Mouse (Mus musculus) midbrain, postnatal 0 days (tissue): Measurements from ENCODE around the gene Vti1a. TPM values are rescaled to one million over a fixed set of nuclear protein-coding genes. Genes with fewer than 3 reads are reported as not detected.

Source experiments
- ATAC-seq: fragments of 200-750 bp; cut with Nextera tagmentation; 2 replicates; pipeline ENCODE4 v1.8.0; 2017; ENCODE audit warnings: moderate number of reproducible peaks, mild to moderate bottlenecking, moderate TSS enrichment, moderate library complexity; ENCODE audit not compliant: low FRiP score
- DNase-seq: peaks from one replicate; pipeline ENCODE4 v3.0.0-alpha.2; 2015; ENCODE audit warnings: low spot score
- H3K27ac ChIP-seq: fragments of 300-500 bp; sonication (generic); 2 replicates; pipeline ENCODE4 v1.5.1; 2014; ENCODE audit warnings: low read depth, mild to moderate bottlenecking, low read length, mixed read lengths
- H3K27me3 ChIP-seq: fragments of 300-500 bp; sonication (generic); 2 replicates; pipeline ENCODE4 v1.6.1; 2014; ENCODE audit warnings: low read length, control low read depth, mixed read lengths; ENCODE audit not compliant: insufficient read depth
- H3K36me3 ChIP-seq: fragments of 300-500 bp; sonication (generic); 2 replicates; pipeline ENCODE4 v1.6.1; 2014; ENCODE audit warnings: low read length, control low read depth, mixed read lengths; ENCODE audit not compliant: insufficient read depth
- H3K4me1 ChIP-seq: fragments of 300-500 bp; sonication (generic); 2 replicates; pipeline ENCODE4 v1.6.1; 2014; ENCODE audit warnings: mild to moderate bottlenecking, control low read depth, antibody characterized with exemption, low read length, mixed read lengths; ENCODE audit not compliant: insufficient read depth
- H3K4me2 ChIP-seq: fragments of 300-500 bp; sonication (generic); 2 replicates; pipeline ENCODE4 v1.6.1; 2014; ENCODE audit warnings: low read depth, mild to moderate bottlenecking, low read length, mixed read lengths; ENCODE audit not compliant: poor library complexity, severe bottlenecking
- H3K4me3 ChIP-seq: fragments of 300-500 bp; sonication (generic); 2 replicates; pipeline ENCODE4 v1.5.1; 2014; ENCODE audit warnings: low read depth, mild to moderate bottlenecking, low read length, moderate library complexity
- H3K9ac ChIP-seq: fragments of 300-500 bp; sonication (generic); replicated peaks from 2 replicates; pipeline ENCODE4 v1.6.1; 2014; ENCODE audit warnings: mild to moderate bottlenecking, low read length, moderate library complexity, mixed read lengths; ENCODE audit not compliant: poor library complexity, severe bottlenecking
- H3K9me3 ChIP-seq: fragments of 300-500 bp; sonication (generic); 2 replicates; pipeline ENCODE4 v1.6.1; 2016; ENCODE audit warnings: low read length, control low read depth
- CTCF ChIP-seq: IDR thresholded peaks from 2 replicates; pipeline ENCODE4 v1.5.1; 2016; ENCODE audit warnings: antibody characterized with exemption, mild to moderate bottlenecking
- WGBS: fragments of 180-500 bp; shearing (Covaris S2); extraction: QIAGEN DNeasy Blood & Tissue Kit; methylation state at CpG from one replicate; pipeline ENCODE4 v1.1.7; 2014; 5-methylcytosine and 5-hydroxymethylcytosine counted together
- polyA plus RNA-seq: library from polyadenylated mRNA; unstranded; fragments of >200 nt; fragmentation: Nextera tagmentation; extraction: Ambion mirVana; gene quantifications from 2 replicates; pipeline ENCODE4 v1.2.1, GENCODE M21; 2015
- total RNA-seq: library from RNA; depleted of rRNA; stranded (reverse); fragments of >200 nt; gene quantifications from 2 replicates; pipeline ENCODE4 v1.2.3, GENCODE M21; 2014

Gene Vti1a
- total and polyA plus RNA-seq, 2 experiments from 2014 or later: 34.2 to 43.2 TPM

DNA sequence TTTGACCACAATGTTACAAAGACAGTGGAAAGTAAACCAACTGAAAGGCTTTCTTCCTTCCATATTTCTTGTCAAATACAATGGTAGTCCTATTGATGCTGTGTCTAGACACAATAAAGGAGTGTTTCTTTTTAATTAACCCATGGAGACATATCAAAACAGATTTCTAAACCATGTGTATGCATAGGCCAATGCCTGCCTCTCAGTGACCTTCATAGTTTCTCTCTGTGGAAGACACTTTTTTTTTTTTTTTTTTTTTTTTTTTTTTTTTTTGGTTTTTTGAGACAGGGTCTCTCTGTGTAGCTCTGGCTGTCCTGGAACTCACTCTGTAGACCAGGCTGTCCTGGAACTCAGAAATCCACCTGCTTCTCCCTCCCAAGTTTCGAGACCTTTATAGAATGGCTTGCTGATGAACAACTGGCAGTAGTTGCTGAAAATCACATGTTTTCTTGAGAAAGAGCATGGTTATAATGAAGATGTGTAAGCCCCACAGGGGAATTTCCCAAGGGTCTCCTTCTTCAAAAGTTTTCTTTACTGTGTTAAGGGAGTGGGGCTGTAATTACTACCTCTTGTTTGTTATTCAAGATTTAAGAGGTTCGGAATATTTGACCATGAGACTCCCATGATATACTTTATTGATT is 23.8 kb upstream of the Vti1a start:
- no peaks in the 10 kb centered on the region for H3K9me3 ChIP-seq
- no peak overlapping the region for H3K9ac ChIP-seq
- H3K27ac ChIP-seq: no peak overlapping the region
- no peaks in the 10 kb centered on the region for H3K4me1 ChIP-seq
- DNase-seq (no peak), ATAC-seq (no peak)
- H3K4me2 ChIP-seq: no peak overlapping the region
- peaks cover 15% of the 10 kb centered on the region for H3K36me3 ChIP-seq
- no peaks in the 10 kb centered on the region for H3K27me3 ChIP-seq
- no peak for TF ChIP-seq CTCF
- 92% methylated on average over 2 of the region's 2 CpGs for WGBS
- H3K4me3 ChIP-seq: no peak overlapping the region

DNA sequence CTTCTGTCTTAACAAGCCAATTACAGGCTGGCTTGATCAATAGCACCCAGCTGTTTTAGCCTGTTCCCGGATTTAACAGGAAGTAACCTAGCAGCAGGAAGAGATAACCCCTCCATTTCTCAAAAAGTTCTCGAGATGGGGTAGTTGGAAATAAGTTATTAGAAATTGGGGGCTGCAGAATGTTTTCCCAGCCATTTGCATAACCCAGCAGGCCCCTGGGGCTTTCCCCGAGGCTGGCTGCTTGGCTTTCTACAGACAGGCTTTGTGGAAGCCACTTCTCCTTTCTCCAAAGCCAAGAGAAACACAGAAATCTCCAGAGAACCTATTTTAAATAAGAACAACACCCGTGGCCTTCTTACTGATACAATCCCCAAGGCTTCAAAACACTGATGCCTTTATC is 22.9 kb upstream of the Vti1a start:
- Histone ChIP-seq H3K27me3 (no peaks in the 10 kb centered on the region), H3K9me3 (no peaks in the 10 kb centered on the region), H3K36me3 (peaks cover 15% of the 10 kb centered on the region), H3K4me3 (no peak overlapping the region), H3K4me1 (no peaks in the 10 kb centered on the region), H3K27ac (no peak overlapping the region), H3K9ac (no peak overlapping the region), H3K4me2 (no peak overlapping the region)
- no peak for TF ChIP-seq CTCF
- WGBS: 24% methylated on average over 4 of the region's 4 CpGs
- ATAC-seq: no peak
- no peak for DNase-seq

DNA sequence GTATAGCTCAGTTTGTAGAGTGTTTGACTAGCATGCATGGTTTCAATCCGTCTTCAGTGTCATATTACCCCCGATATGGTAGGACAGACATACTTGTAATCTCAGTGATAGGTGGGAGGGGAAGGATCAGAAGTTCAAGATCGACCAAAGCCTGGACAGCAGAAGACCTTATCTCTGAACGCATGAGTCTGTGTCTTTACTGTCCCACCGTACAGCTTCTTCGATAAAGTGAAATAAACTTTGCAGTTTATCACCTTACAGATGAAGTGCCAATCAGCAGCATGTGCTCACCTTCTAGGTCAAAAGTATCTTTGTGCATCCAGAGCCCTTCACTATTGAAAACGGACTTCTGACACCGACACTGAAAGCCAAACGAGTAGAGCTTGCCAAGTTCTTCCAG is 21.0 kb upstream of the Vti1a start:
- peaks cover 15% of the 10 kb centered on the region for H3K36me3 ChIP-seq
- H3K4me1 ChIP-seq: no peaks in the 10 kb centered on the region

DNA sequence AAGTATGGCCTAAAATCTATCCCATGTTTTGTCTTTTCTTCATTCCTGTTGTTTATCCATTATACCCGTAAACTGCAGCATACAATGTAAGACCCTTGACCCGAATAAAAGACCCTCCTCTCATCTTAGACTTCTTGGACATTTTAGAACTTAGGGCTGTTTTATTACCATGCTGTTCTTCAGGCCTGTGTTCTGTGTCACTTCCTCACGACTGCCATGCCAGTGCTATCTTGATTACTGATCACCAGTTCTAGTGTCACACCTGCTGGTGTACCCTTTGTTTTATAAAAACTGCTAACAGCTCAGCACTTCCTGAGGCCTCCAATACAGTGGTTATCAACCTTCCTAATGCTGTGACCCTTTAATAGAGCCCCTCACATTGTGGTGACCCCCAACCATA is 20.5 kb upstream of the Vti1a start:
- H3K9me3 ChIP-seq: no peaks in the 10 kb centered on the region
- WGBS: 97% methylated on average over 3 of the region's 3 CpGs
- H3K27me3 ChIP-seq: no peaks in the 10 kb centered on the region
- H3K9ac ChIP-seq: no peak overlapping the region
- no peak overlapping the region for H3K27ac ChIP-seq
- no peak for TF ChIP-seq CTCF
- H3K4me2 ChIP-seq: no peak overlapping the region
- H3K36me3 ChIP-seq: peaks cover 18% of the 10 kb centered on the region
- ATAC-seq (no peak), DNase-seq (no peak)
- H3K4me1 ChIP-seq: no peaks in the 10 kb centered on the region
- no peak overlapping the region for H3K4me3 ChIP-seq

More for the DNA sequence above, 21.0 kb upstream of the Vti1a start:
- ATAC-seq: no peak
- Histone ChIP-seq H3K9ac (no peak overlapping the region), H3K27ac (no peak overlapping the region; the same call in 1 of the 2 replicates), H3K9me3 (no peaks in the 10 kb centered on the region), H3K4me2 (no peak overlapping the region), H3K4me3 (no peak overlapping the region), H3K27me3 (no peaks in the 10 kb centered on the region)
- WGBS: 95% methylated on average over 9 of the region's 9 CpGs
- DNase-seq: no peak
- TF ChIP-seq CTCF: no peak

DNA sequence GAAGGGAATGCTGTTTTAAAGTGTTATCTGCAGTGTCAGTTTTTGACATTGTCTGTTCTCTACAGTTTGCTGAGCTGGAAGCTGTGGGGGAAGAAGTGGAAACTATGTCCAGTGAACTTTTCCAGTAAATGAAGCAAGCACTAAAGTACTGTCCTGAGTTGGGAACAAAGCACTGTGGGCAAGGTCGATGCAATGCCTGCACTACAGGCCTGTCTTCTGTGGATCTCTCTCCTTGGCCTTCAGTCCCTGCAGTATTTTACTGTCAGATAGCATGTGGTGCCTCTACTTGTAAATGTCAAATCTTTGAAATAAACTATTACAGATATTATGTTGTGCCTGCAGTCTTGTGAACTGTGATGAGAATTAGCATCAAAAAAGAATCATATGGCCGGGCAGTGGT is 19.8 kb upstream of the Vti1a start:
- no peaks in the 10 kb centered on the region for H3K4me1 ChIP-seq
- H3K9me3 ChIP-seq: no peaks in the 10 kb centered on the region
- H3K36me3 ChIP-seq: peaks cover 24% of the 10 kb centered on the region
- TF ChIP-seq CTCF: no peak
- ATAC-seq: no peak
- H3K4me3 ChIP-seq: no peak overlapping the region
- H3K27ac ChIP-seq: no peak overlapping the region
- no peak overlapping the region for H3K9ac ChIP-seq
- whole genome bisulfite sequencing: 97% methylated on average over 2 of the region's 2 CpGs
- H3K4me2 ChIP-seq: no peak overlapping the region
- no peaks in the 10 kb centered on the region for H3K27me3 ChIP-seq
- no peak for DNase-seq

DNA sequence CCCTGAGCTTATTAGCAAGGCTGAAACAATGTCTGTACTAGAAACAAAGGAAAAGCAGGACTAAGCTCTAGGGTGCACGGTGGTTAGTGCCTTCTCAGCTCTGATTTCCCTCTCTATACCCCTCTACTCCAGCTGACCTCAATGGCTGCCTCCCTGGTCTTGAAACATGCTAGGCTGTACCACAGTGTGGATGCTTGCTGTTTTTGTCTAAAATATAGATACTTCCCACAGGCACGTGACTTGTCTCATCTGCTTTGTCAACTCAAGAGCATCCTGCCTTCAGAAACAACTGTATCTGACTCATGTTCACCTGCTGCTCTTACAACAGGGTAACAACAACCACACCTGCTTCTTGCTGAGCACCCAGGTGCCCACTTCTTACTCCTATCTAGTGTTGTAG is 18.6 kb upstream of the Vti1a start:
- peaks cover 28% of the 10 kb centered on the region for H3K36me3 ChIP-seq
- H3K4me3 ChIP-seq: no peak overlapping the region
- no peak overlapping the region for H3K9ac ChIP-seq
- H3K4me1 ChIP-seq: no peaks in the 10 kb centered on the region
- H3K4me2 ChIP-seq: no peak overlapping the region
- TF ChIP-seq CTCF: no peak
- DNase-seq: no peak
- H3K27me3 ChIP-seq: no peaks in the 10 kb centered on the region
- WGBS: 88% methylated on average over 2 of the region's 2 CpGs
- no peaks in the 10 kb centered on the region for H3K9me3 ChIP-seq
- no peak for ATAC-seq
- H3K27ac ChIP-seq: no peak overlapping the region
